Mouse (Mus musculus) B cell, adult 2 months (primary cell): ENCODE measurements around the gene Vsig4.
A peak's percentile ranks its signal among the peaks of the same experiment; 100 is the strongest.
"Not testable (repeated sequence)": the region's sequence is repeated elsewhere in the genome, so short reads cannot be mapped to it uniquely, and the experiment has no call there.

Experiments
- DNase-seq, 2 experiments: peaks; one replicate each; pipeline ENCODE4 v3.0.0; 2022

Vsig4 gene

GRCm38 (mm10) chrX:96293338-96293737 lies at the start of gene Vsig4:
Gene Vsig4 (minus strand): TSS chrX:96293438.
- no peak for DNase-seq

GRCm38 (mm10) chrX:96339108-96339507 lies 45.9 kb upstream of the Vsig4 start:
- DNase-seq: no peak

- peak; percentile 15 to 37 for DNase-seq
Measured at GRCm38 (mm10) chrX:96329764-96330163, 36.5 kb upstream of the Vsig4 start.

- no peak for DNase-seq
Measured at GRCm38 (mm10) chrX:96256509-96256908, 36.7 kb downstream of the Vsig4 start.

- DNase-seq: peak; percentile 19 to 21
Measured at GRCm38 (mm10) chrX:96239644-96240043, 53.6 kb downstream of the Vsig4 start.

GRCm38 (mm10) chrX:96239037-96239436 lies 54.2 kb downstream of the Vsig4 start:
- no peak for DNase-seq

GRCm38 (mm10) chrX:96235775-96236174 lies 57.5 kb downstream of the Vsig4 start:
- DNase-seq: no peak

GRCm38 (mm10) chrX:96227030-96227429 lies 66.2 kb downstream of the Vsig4 start:
- DNase-seq: no peak

GRCm38 (mm10) chrX:96225474-96225873 lies 67.8 kb downstream of the Vsig4 start:
- no peak for DNase-seq

GRCm38 (mm10) chrX:96224210-96224609 lies 69.0 kb downstream of the Vsig4 start:
- DNase-seq: no peak

GRCm38 (mm10) chrX:96218088-96218487 lies 75.2 kb downstream of the Vsig4 start:
- DNase-seq: no peak

GRCm38 (mm10) chrX:96206872-96207271 lies 86.4 kb downstream of the Vsig4 start:
- no peak for DNase-seq

- not testable (repeated sequence) for DNase-seq
Measured at GRCm38 (mm10) chrX:96205143-96205542, 88.1 kb downstream of the Vsig4 start.
